Mouse (Mus musculus): ENCODE results near the gene Tmem88b. TPM values are rescaled to one million over a fixed set of nuclear protein-coding genes. Genes with fewer than 3 reads are reported as not detected.
A peak's percentile ranks its signal among the peaks of the same experiment; 100 is the strongest.

Tmem88b gene
- polyA plus RNA-seq, 1 experiment from 2014 or later: 0.25 TPM

DNA sequence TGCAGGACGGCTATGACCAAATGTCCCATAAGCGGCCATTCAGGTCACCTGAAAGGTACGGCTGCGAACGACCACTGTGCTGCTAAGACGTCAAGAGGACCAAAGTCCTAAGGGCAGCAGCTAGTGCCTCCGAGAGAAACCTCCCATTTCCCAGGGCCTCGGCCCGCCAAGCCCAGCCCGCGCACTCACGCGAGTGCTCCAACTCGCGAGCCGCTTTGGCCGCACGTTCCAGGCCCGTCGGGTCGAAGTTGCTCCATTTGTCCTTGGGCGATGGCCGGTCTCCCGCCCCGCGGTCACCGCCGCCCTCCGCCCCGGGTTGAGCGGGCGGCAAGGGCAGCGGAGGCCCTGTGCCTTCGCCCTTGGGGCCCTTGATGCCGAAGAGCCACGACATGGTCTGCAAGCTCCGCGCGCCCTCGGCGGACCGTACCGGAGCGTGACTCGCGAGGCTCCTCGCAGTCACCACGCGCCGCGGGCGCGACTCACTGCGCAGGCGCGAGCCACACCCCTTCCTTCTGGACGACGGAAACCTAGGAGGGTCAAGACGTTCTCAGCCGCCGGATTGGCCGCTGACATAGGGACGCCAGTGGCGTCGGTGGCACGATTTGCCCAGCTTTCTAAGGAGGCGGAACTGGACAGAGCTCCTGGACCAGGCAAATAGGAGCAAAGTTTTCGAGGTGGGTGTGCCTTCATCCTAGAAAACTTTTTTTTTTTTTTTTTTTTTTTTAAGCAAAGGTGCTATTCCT lies 24.9 kb downstream of the Tmem88b start, which contains the start of gene Atad3a:
TSS of gene Atad3a (minus strand) at position 481 of the 743 bp plus-strand sequence.
- DNase-seq (ENCODE audit: low spot score): peak; percentile 94
- Histone ChIP-seq H3K27ac (ENCODE audit: low read depth, low read length) (peak within 1 kb of the TSS; percentile 43; the same call in 1 of the 2 replicates), H3K27me3 (replicated peaks; ENCODE audit: control insufficient read depth, insufficient read depth, low read length) (no peaks in the 10 kb centered on the region), H3K4me3 (ENCODE audit: low read depth, low read length) (peak within 1 kb of the TSS; percentile 83), H3K36me3 (ENCODE audit: control insufficient read depth, insufficient read depth, low read length) (peaks cover 11% of the 10 kb centered on the region), H3K4me2 (peak within 1 kb of the TSS; percentile 97), H3K9ac (ENCODE audit: low read depth, low read length) (peak within 1 kb of the TSS; percentile 87), H3K4me1 (replicated peaks; ENCODE audit: control insufficient read depth, insufficient read depth, low read length) (peaks cover 18% of the 10 kb centered on the region), H3K9me3 (ENCODE audit: control insufficient read depth, low read length) (no peaks in the 10 kb centered on the region)
- WGBS: under 1% methylated on average over 61 of the region's 68 CpGs
- peak; percentile 96 for ATAC-seq (replicated peaks; ENCODE audit: low FRiP score)

DNA sequence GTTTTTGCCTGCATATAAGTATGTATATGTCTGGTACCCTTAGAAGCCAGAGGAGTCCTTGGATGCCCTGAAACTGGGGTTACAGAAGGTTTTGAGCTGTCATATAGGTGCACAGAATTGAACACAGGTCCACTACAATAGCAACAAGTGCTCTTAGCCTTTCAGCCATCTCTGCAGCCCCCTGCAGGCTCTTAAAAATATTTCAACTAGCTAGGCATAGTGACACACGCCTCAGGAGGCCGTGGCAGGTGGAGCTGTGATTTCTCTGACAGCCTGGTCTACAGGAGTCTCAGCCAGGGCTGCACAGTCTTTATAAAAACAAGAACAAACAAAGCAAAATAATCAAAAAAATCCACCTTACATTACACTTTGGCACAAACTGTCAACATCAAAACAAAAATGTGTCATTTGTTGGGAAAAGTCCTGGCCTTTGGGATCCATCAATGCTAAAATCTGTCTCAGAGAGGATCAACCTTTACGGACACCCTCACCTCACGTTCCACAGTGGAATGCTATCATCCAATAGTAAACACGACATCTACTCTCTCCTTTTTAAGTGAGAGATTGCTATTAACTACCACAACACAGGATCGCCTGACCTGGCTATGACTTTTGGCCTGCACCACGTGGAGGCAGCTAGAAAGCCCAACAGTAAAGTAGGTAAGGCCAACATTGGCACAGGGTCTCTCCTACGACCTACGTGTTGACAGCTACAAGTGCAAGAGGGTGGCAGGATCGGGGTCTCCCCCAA lies 25.6 kb downstream of the Tmem88b start:
- H3K4me2 ChIP-seq: peak overlapping the region; percentile 97
- H3K4me1 ChIP-seq (replicated peaks; ENCODE audit: control insufficient read depth, insufficient read depth, low read length): peaks cover 18% of the 10 kb centered on the region
- H3K4me3 ChIP-seq (ENCODE audit: low read depth, low read length): peak overlapping the region; percentile 83
- WGBS: 2% methylated on average over 10 of the region's 10 CpGs
- H3K9ac ChIP-seq (ENCODE audit: low read depth, low read length): peak overlapping the region; percentile 87
- DNase-seq (ENCODE audit: low spot score) (no peak), ATAC-seq (replicated peaks; ENCODE audit: low FRiP score) (peak; percentile 30)
- H3K9me3 ChIP-seq (ENCODE audit: control insufficient read depth, low read length): no peaks in the 10 kb centered on the region
- peaks cover 18% of the 10 kb centered on the region for H3K36me3 ChIP-seq (ENCODE audit: control insufficient read depth, insufficient read depth, low read length)
- H3K27me3 ChIP-seq (replicated peaks; ENCODE audit: control insufficient read depth, insufficient read depth, low read length): no peaks in the 10 kb centered on the region
- H3K27ac ChIP-seq (ENCODE audit: low read depth, low read length): 0 out of 2 replicates have a peak overlapping the region, but pooled peaks have one; percentile 43

DNA sequence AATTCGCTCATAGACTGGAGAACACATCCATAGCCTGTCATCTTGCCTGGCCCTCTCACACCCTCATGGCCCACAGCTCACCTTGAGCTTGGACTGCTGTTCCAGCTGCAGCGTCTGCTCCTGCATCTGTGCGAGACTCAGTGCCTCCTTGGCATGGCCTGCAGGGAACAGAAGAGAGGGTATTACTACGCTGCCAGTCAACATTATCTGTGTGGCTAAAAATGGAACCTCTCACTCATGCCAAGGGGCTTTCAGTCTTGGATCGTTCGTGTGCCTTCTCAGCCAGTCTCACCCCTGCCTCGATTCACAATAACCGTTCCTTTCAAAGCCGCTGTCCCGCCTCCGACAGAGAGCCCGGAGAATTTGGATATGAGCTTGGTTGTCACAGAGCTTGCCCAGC lies 28.7 kb downstream of the Tmem88b start:
- ATAC-seq (replicated peaks; ENCODE audit: low FRiP score) (no peak), DNase-seq (ENCODE audit: low spot score) (no peak)
- no peak overlapping the region for H3K4me2 ChIP-seq
- H3K27ac ChIP-seq (ENCODE audit: low read depth, low read length): no peak overlapping the region
- H3K36me3 ChIP-seq (ENCODE audit: control insufficient read depth, insufficient read depth, low read length): peaks cover 40% of the 10 kb centered on the region
- H3K9ac ChIP-seq (ENCODE audit: low read depth, low read length): no peak overlapping the region
- peaks cover 18% of the 10 kb centered on the region for H3K4me1 ChIP-seq (replicated peaks; ENCODE audit: control insufficient read depth, insufficient read depth, low read length)
- WGBS: 93% methylated on average over 12 of the region's 12 CpGs
- no peaks in the 10 kb centered on the region for H3K27me3 ChIP-seq (replicated peaks; ENCODE audit: control insufficient read depth, insufficient read depth, low read length)
- no peaks in the 10 kb centered on the region for H3K9me3 ChIP-seq (ENCODE audit: control insufficient read depth, low read length)
- H3K4me3 ChIP-seq (ENCODE audit: low read depth, low read length): no peak overlapping the region

DNA sequence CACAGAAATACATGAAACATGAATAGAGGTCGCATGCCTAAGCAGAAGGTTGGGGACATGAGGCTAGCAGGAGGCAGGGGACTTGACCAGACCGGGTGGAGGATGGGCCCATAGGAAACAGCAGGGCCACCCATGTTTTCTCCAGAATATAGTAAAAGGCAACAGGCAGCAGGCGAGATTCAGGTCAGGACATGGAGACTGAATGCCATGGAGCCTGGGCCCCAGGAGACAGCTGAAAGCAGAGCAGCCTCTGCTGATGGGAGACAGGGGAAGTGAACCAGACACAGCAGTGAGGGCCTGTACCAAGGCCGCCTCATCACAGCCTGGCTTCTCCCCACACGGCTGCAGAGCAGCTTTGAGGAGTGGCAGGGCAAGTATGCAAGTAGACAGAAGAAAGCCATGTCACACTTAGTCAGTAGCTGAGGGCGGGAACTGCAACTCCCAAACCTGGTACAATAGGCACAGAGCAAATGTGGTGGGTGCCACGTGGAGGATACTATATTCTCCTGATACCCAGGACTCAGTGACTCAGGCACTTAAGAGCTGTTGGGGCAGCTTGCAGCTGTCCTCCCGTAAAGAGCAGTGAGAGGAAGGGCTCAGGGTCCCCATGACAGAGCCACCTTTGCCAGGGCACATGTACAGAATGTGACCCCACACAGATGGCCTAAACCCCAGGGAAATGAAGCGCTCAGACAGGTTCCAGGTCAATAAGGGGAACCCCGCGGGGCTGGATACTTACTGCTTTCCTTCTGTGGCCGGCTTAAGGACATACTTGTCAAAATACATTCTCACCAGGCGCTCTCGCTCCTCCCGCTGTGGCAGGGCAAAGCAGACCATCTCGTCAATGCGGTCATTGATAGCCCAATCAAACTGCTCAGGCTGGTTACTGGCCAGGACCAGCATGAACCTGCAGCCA lies 38.8 kb downstream of the Tmem88b start:
- no peak for DNase-seq (ENCODE audit: low spot score)
- H3K4me2 ChIP-seq: no peak overlapping the region
- H3K9ac ChIP-seq (ENCODE audit: low read depth, low read length): no peak overlapping the region
- H3K4me1 ChIP-seq (replicated peaks; ENCODE audit: control insufficient read depth, insufficient read depth, low read length): no peaks in the 10 kb centered on the region
- no peaks in the 10 kb centered on the region for H3K9me3 ChIP-seq (ENCODE audit: control insufficient read depth, low read length)
- no peak overlapping the region for H3K27ac ChIP-seq (ENCODE audit: low read depth, low read length)
- no peak overlapping the region for H3K4me3 ChIP-seq (ENCODE audit: low read depth, low read length)
- WGBS: 89% methylated on average over 17 of the region's 17 CpGs
- peaks cover 70% of the 10 kb centered on the region for H3K36me3 ChIP-seq (ENCODE audit: control insufficient read depth, insufficient read depth, low read length)
- no peak for ATAC-seq (replicated peaks; ENCODE audit: low FRiP score)
- no peaks in the 10 kb centered on the region for H3K27me3 ChIP-seq (replicated peaks; ENCODE audit: control insufficient read depth, insufficient read depth, low read length)

DNA sequence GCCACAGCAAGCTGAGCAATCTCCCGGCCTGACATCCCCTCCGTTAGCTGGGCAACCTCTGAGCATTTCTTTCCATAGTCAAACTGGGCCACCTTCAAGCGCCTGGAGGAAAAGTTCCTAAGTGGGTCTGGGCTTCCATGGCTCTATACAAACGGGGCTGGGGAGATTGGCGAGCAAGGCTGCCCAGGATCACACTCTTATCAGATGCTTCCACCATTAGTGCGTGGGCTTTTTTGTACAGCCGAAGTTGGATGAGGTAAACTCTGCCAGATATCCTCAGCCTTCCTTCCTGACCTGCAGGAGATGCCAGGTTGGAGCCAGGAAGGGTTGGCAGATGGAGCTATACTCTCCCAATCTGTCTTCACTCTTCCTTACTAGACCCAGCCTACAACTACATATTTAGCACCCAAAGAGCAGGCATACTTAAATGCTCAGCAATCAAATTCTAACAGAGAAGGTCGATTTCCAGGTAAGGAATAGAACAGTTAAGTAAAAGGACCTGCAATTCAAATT lies 39.6 kb downstream of the Tmem88b start:
- no peak overlapping the region for H3K4me3 ChIP-seq (ENCODE audit: low read depth, low read length)
- no peak for DNase-seq (ENCODE audit: low spot score)
- H3K4me1 ChIP-seq (replicated peaks; ENCODE audit: control insufficient read depth, insufficient read depth, low read length): no peaks in the 10 kb centered on the region
- WGBS: 81% methylated on average over 8 of the region's 8 CpGs
- H3K27ac ChIP-seq (ENCODE audit: low read depth, low read length): no peak overlapping the region
- no peak for ATAC-seq (replicated peaks; ENCODE audit: low FRiP score)
- H3K9ac ChIP-seq (ENCODE audit: low read depth, low read length): no peak overlapping the region
- no peak overlapping the region for H3K4me2 ChIP-seq
- peaks cover 69% of the 10 kb centered on the region for H3K36me3 ChIP-seq (ENCODE audit: control insufficient read depth, insufficient read depth, low read length)
- no peaks in the 10 kb centered on the region for H3K27me3 ChIP-seq (replicated peaks; ENCODE audit: control insufficient read depth, insufficient read depth, low read length)
- H3K9me3 ChIP-seq (ENCODE audit: control insufficient read depth, low read length): no peaks in the 10 kb centered on the region

DNA sequence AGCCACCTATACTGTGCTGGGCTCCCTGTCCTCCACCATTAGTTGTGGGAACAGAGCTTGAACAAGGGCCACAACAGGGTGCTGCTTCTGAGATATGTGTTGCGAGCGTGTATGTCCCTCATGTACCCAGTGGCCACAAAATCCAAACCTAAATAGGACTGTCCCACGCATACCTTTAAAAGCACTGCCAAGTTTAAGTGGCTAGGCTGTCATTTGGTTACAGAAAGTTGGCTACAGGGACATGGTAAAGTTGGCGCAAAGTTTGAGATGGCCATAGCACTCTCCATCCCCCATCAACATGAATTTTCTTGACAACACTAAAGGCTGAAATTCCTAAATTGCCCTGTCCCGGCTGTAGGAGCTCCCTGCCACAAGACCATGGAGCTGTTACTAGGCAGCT lies 40.5 kb downstream of the Tmem88b start:
- peaks cover 67% of the 10 kb centered on the region for H3K36me3 ChIP-seq (ENCODE audit: control insufficient read depth, insufficient read depth, low read length)
- H3K4me3 ChIP-seq (ENCODE audit: low read depth, low read length): no peak overlapping the region
- WGBS: 92% methylated on average over 5 of the region's 5 CpGs
- ATAC-seq (replicated peaks; ENCODE audit: low FRiP score) (no peak), DNase-seq (ENCODE audit: low spot score) (no peak)
- H3K4me1 ChIP-seq (replicated peaks; ENCODE audit: control insufficient read depth, insufficient read depth, low read length): no peaks in the 10 kb centered on the region
- H3K27me3 ChIP-seq (replicated peaks; ENCODE audit: control insufficient read depth, insufficient read depth, low read length): no peaks in the 10 kb centered on the region
- no peak overlapping the region for H3K27ac ChIP-seq (ENCODE audit: low read depth, low read length)
- no peak overlapping the region for H3K9ac ChIP-seq (ENCODE audit: low read depth, low read length)
- no peak overlapping the region for H3K4me2 ChIP-seq
- no peaks in the 10 kb centered on the region for H3K9me3 ChIP-seq (ENCODE audit: control insufficient read depth, low read length)

DNA sequence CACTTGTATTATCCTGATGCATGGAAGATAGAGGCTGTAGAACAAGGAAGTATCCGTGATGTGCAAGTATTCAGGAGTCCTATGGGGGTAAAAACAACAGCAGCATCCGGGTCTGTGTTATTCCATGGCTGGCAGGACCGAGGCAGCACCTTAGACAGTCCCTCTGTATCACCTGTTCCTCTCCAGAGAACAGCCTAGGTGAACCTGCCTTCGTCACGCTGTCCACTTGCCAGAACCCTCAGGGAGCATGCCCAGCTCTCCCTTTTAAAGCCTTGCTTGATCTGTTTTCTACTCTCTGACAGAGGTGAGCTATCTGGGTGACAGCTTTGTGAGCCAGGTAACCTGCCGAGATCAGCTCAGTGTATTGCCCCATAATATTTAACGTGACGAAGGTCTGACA lies 41.2 kb downstream of the Tmem88b start:
- 91% methylated on average over 8 of the region's 8 CpGs for WGBS
- ATAC-seq (replicated peaks; ENCODE audit: low FRiP score) (no peak), DNase-seq (ENCODE audit: low spot score) (no peak)
- H3K36me3 ChIP-seq (ENCODE audit: control insufficient read depth, insufficient read depth, low read length): peaks cover 66% of the 10 kb centered on the region
- no peaks in the 10 kb centered on the region for H3K9me3 ChIP-seq (ENCODE audit: control insufficient read depth, low read length)
- H3K4me1 ChIP-seq (replicated peaks; ENCODE audit: control insufficient read depth, insufficient read depth, low read length): no peaks in the 10 kb centered on the region
- no peaks in the 10 kb centered on the region for H3K27me3 ChIP-seq (replicated peaks; ENCODE audit: control insufficient read depth, insufficient read depth, low read length)
- no peak overlapping the region for H3K9ac ChIP-seq (ENCODE audit: low read depth, low read length)
- H3K4me3 ChIP-seq (ENCODE audit: low read depth, low read length): no peak overlapping the region
- no peak overlapping the region for H3K27ac ChIP-seq (ENCODE audit: low read depth, low read length)
- no peak overlapping the region for H3K4me2 ChIP-seq

DNA sequence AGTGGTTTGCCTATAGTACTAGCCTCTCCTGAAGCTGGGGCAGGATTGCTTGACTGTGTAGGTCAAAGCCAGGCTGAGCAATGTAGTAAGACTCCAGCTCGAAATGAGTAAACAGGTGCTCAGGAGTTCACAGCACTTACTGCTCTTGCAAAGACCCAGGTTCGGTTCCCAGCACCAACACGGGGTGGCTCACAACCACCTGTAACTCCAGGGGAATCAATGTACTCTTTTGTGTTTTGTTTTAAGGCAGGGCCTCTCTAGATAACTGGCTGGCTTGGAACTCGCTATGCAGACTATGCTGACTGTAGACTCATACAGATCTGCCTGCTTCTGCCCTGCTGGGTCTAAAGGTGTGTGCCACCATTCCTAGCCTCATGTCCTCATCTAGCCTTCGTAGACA lies 43.0 kb downstream of the Tmem88b start:
- Histone ChIP-seq H3K36me3 (ENCODE audit: control insufficient read depth, insufficient read depth, low read length) (peaks cover 50% of the 10 kb centered on the region), H3K4me1 (replicated peaks; ENCODE audit: control insufficient read depth, insufficient read depth, low read length) (no peaks in the 10 kb centered on the region), H3K9ac (ENCODE audit: low read depth, low read length) (no peak overlapping the region), H3K4me3 (ENCODE audit: low read depth, low read length) (no peak overlapping the region), H3K9me3 (ENCODE audit: control insufficient read depth, low read length) (no peaks in the 10 kb centered on the region), H3K27me3 (replicated peaks; ENCODE audit: control insufficient read depth, insufficient read depth, low read length) (no peaks in the 10 kb centered on the region), H3K27ac (ENCODE audit: low read depth, low read length) (no peak overlapping the region), H3K4me2 (no peak overlapping the region)
- 93% methylated on average over 5 of the region's 5 CpGs for WGBS
- DNase-seq (ENCODE audit: low spot score) (no peak), ATAC-seq (replicated peaks; ENCODE audit: low FRiP score) (no peak)
